Comparison of ENCODE assay signal across 23 mouse cellular contexts in the genomic region with DNA sequence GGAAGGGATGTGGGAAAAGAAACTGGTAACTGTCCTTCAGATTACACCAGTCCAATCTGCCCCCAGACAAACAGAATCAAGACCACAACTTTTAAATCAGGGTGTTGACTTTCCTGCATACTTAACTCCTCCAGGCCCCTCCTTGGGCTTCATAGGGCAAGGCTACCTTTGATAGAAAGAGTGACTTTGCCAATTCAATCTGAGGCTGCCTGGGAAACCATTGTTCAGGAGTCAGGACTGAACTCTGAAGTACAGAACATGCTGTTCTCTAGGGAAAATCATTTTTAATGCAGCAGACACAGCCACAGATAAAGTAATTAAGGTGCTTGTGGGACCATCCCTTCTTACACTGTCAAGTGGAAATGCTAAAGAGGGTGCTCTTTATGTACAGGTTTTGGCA. TPM values are rescaled to one million over a fixed set of nuclear protein-coding genes. Genes with fewer than 3 reads are reported as not detected.
DNase-seq lines count a peak whose midpoint lies in the region; ATAC-seq and TF ChIP-seq lines count a peak whose summit lies in the region.
"Had no signal": no experiment of that assay in that cellular context is flagged by ENCODE, and none has a peak within 500 bp of the region (broad histone marks: within the 10 kb centered on the region; RNA-seq: fewer than 3 reads in every experiment).

No protein-coding gene starts in this region.

- no peak for ATAC-seq in hindbrain, postnatal 0 days
- ATAC-seq: activated CD4-positive, CD25-positive, alpha-beta regulatory T cell, adult 4 months; CD4-positive, CD25-positive, alpha-beta regulatory T cell, adult 4 months; Patski had no signal

- no peaks in the 10 kb centered on the region for H3K27me3 ChIP-seq in hindbrain, postnatal 0 days (ENCODE audit: insufficient read depth, low read length)

- peak; percentile 80 for DNase-seq in heart, adult 11 months
- no peak for DNase-seq in heart, postnatal 14 days
- no peak for DNase-seq in layer of hippocampus, adult 2 months (ENCODE audit: low spot score in 2 of 2)
- DNase-seq in layer of hippocampus, postnatal 36 days, result no peak
- DNase-seq in MN1 (ENCODE audit: low spot score), result peak; percentile 55
- DNase-seq in hindbrain, postnatal 0 days (ENCODE audit: low spot score), result no peak
- DNase-seq: adrenal gland, adult 2 months; adrenal gland, adult 8-10 months; adrenal gland, postnatal 10 days; adrenal gland, postnatal 25 days; B cell, adult 2 months; cerebellum, adult 11 months; cerebellum, adult 11-12 months; cerebellum, adult 18-20 months; cerebellum, adult 2 months had no signal

- H3K4me1 ChIP-seq in hindbrain, postnatal 0 days (ENCODE audit: insufficient read depth, low read length), result no peaks in the 10 kb centered on the region

- no peaks in the 10 kb centered on the region for H3K36me3 ChIP-seq in hindbrain, postnatal 0 days (ENCODE audit: insufficient read depth, low read length)
- H3K36me3 ChIP-seq: G1E had no signal

- H3K9ac ChIP-seq in hindbrain, postnatal 0 days (replicated peaks; ENCODE audit: low read length), result no peak overlapping the region

- no peak for TF ChIP-seq CTCF in layer of hippocampus, adult 2 months (conservative IDR thresholded peaks at IDR 0.05)
- TF ChIP-seq CTCF in hindbrain, postnatal 0 days (IDR thresholded peaks at IDR 0.05; ENCODE audit: low read depth), result no peak

- intact Hi-C loops in heart, postnatal 14 days (cut with DNase I), result no loop called here

- H3K27ac ChIP-seq in layer of hippocampus, adult 2 months, result 0 out of 2 replicates have a peak overlapping the region, but pooled peaks have one; percentile 10
- no peak overlapping the region for H3K27ac ChIP-seq in hindbrain, postnatal 0 days

- no peak overlapping the region for H3K4me3 ChIP-seq in layer of hippocampus, adult 2 months
- H3K4me3 ChIP-seq in hindbrain, postnatal 0 days (ENCODE audit: low read length), result no peak overlapping the region

- H3K9me3 ChIP-seq in hindbrain, postnatal 0 days (ENCODE audit: low read length), result no peaks in the 10 kb centered on the region
- H3K9me3 ChIP-seq: G1E had no signal

- no peak overlapping the region for H3K4me2 ChIP-seq in hindbrain, postnatal 0 days (ENCODE audit: low read depth, low read length)

RNA-seq across cellular contexts. Expression of a gene that starts 27.6 kb away (rescaled TPM):
- not detected for total RNA-seq in heart, postnatal 14 days (2021)
- under 1 TPM; 0.29 to 0.46 TPM for total RNA-seq in layer of hippocampus, adult 2 months (2021)
- not detected for total RNA-seq in layer of hippocampus, postnatal 36 days (2021)
- 7.3 and 9.7 TPM in 2 replicates for total RNA-seq in hindbrain, postnatal 0 days (2014; rRNA removed)
- 0.18 and 0.44 TPM in 2 replicates for polyA plus RNA-seq in hindbrain, postnatal 0 days (2015; fragmentation: Nextera tagmentation; extraction: Ambion mirVana)
- total RNA-seq: CH12.LX, ES-E14, MEL had no signal
- polyA plus RNA-seq: activated CD4-positive, CD25-positive, alpha-beta regulatory T cell, adult 4 months; C2C12; CD4-positive, CD25-positive, alpha-beta regulatory T cell, adult 4 months; G1E; Patski had no signal

Comparison
In these comparisons a context has a peak if more than half of its experiments do, and no peak if none do; other contexts are left out.
1. DNase-seq: peak in heart, adult 11 months (single experiment) and MN1 (single experiment); none in heart, postnatal 14 days (0 of 2), layer of hippocampus, adult 2 months (0 of 2), layer of hippocampus, postnatal 36 days (0 of 2) and hindbrain, postnatal 0 days (single experiment).